Mouse (Mus musculus) forebrain, embryonic 12.5 days (tissue): Measurements from ENCODE around the gene Clns1a. TPM values are rescaled to one million over a fixed set of nuclear protein-coding genes. Genes with fewer than 3 reads are reported as not detected.

Source experiments
- ATAC-seq: fragments of 200-750 bp; cut with Nextera tagmentation; 2 replicates; pipeline ENCODE4 v1.8.0; 2017; ENCODE audit warnings: moderate TSS enrichment; ENCODE audit not compliant: low FRiP score
- H3K27ac ChIP-seq: fragments of 300-500 bp; sonication (generic); 2 replicates; pipeline ENCODE4 v1.5.1; 2016; ENCODE audit warnings: mild to moderate bottlenecking
- H3K27me3 ChIP-seq: fragments of 300-500 bp; sonication (generic); 2 replicates; pipeline ENCODE4 v1.6.1; 2016; ENCODE audit warnings: mild to moderate bottlenecking
- H3K36me3 ChIP-seq: fragments of 300-500 bp; sonication (generic); replicated peaks from 2 replicates; pipeline ENCODE4 v1.6.1; 2016; ENCODE audit warnings: mild to moderate bottlenecking
- H3K4me1 ChIP-seq: fragments of 300-500 bp; sonication (generic); 2 replicates; pipeline ENCODE4 v1.6.1; 2016
- H3K4me2 ChIP-seq: fragments of 300-500 bp; sonication (generic); 2 replicates; pipeline ENCODE4 v1.6.1; 2016; ENCODE audit warnings: mild to moderate bottlenecking, moderate library complexity
- H3K4me3 ChIP-seq: fragments of 300-500 bp; sonication (generic); replicated peaks from 2 replicates; pipeline ENCODE4 v1.5.1; 2016; ENCODE audit warnings: mild to moderate bottlenecking
- H3K9ac ChIP-seq: fragments of 300-500 bp; sonication (generic); 2 replicates; pipeline ENCODE4 v1.6.1; 2016; ENCODE audit warnings: mild to moderate bottlenecking
- H3K9me3 ChIP-seq: fragments of 300-500 bp; sonication (generic); 2 replicates; pipeline ENCODE4 v1.6.1; 2016
- WGBS: fragments of 180-500 bp; shearing (Covaris S2); methylation state at CpG from one replicate; pipeline ENCODE4 v1.1.7; 2016; 5-methylcytosine and 5-hydroxymethylcytosine counted together
- polyA plus RNA-seq: library from polyadenylated mRNA; unstranded; fragments of >200 nt; fragmentation: Nextera tagmentation; extraction: Ambion mirVana; gene quantifications from 2 replicates; pipeline ENCODE4 v1.2.1, GENCODE M21; 2016

Gene Clns1a
- 216 and 226 TPM in 2 replicates for polyA plus RNA-seq

GRCm38 (mm10) chr7:97696506-97697254, at the start of gene Clns1a:
Gene Clns1a, plus strand, starts transcription at chr7:97696634.
- H3K4me1 ChIP-seq: peaks cover 17% of the 10 kb centered on the region
- H3K27me3 ChIP-seq: no peaks in the 10 kb centered on the region
- peak within 1 kb of the TSS; percentile 85 for H3K4me2 ChIP-seq
- H3K4me3 ChIP-seq: peak within 1 kb of the TSS; percentile 94
- peak; percentile 99 for ATAC-seq
- peaks cover 16% of the 10 kb centered on the region for H3K36me3 ChIP-seq
- peak within 1 kb of the TSS; percentile 81 for H3K9ac ChIP-seq
- under 1% methylated on average over 63 of the region's 63 CpGs for WGBS
- no peaks in the 10 kb centered on the region; the same call in 1 of the 2 replicates for H3K9me3 ChIP-seq
- H3K27ac ChIP-seq: peak within 1 kb of the TSS; percentile 80

- Histone ChIP-seq H3K4me2 (no peak overlapping the region), H3K4me1 (peaks cover under 1% of the 10 kb centered on the region), H3K27me3 (no peaks in the 10 kb centered on the region), H3K27ac (no peak overlapping the region), H3K36me3 (no peaks in the 10 kb centered on the region; the same call in 1 of the 2 replicates), H3K9me3 (no peaks in the 10 kb centered on the region), H3K4me3 (no peak overlapping the region), H3K9ac (no peak overlapping the region)
- ATAC-seq: no peak
- WGBS: 94% methylated on average over 5 of the region's 5 CpGs
These were observed 48.8 kb upstream of the Clns1a start for GRCm38 (mm10) chr7:97647656-97648055.

- H3K4me1 ChIP-seq: no peaks in the 10 kb centered on the region
- no peak overlapping the region for H3K4me3 ChIP-seq
- no peaks in the 10 kb centered on the region for H3K9me3 ChIP-seq
- H3K27ac ChIP-seq: no peak overlapping the region
- peaks cover 17% of the 10 kb centered on the region for H3K36me3 ChIP-seq
- WGBS: 91% methylated on average over 4 of the region's 4 CpGs
- no peak for ATAC-seq
- no peaks in the 10 kb centered on the region for H3K27me3 ChIP-seq
- no peak overlapping the region for H3K9ac ChIP-seq
- H3K4me2 ChIP-seq: no peak overlapping the region
These were observed 45.7 kb upstream of the Clns1a start for GRCm38 (mm10) chr7:97650729-97651128.

- no peak for ATAC-seq
- Histone ChIP-seq H3K27me3 (no peaks in the 10 kb centered on the region), H3K36me3 (peaks cover 28% of the 10 kb centered on the region), H3K4me3 (no peak overlapping the region), H3K27ac (no peak overlapping the region), H3K4me2 (no peak overlapping the region), H3K4me1 (no peaks in the 10 kb centered on the region), H3K9ac (no peak overlapping the region), H3K9me3 (no peaks in the 10 kb centered on the region)
- 93% methylated on average over 6 of the region's 6 CpGs for WGBS
These were observed 40.3 kb upstream of the Clns1a start for GRCm38 (mm10) chr7:97656144-97656543.

GRCm38 (mm10) chr7:97661634-97662033, 34.8 kb upstream of the Clns1a start:
- no peaks in the 10 kb centered on the region for H3K27me3 ChIP-seq
- ATAC-seq: no peak
- H3K36me3 ChIP-seq: peaks cover 44% of the 10 kb centered on the region
- no peak overlapping the region for H3K4me3 ChIP-seq
- H3K4me1 ChIP-seq: no peaks in the 10 kb centered on the region
- 95% methylated on average over 4 of the region's 4 CpGs for WGBS
- H3K27ac ChIP-seq: no peak overlapping the region
- no peak overlapping the region for H3K4me2 ChIP-seq
- no peaks in the 10 kb centered on the region for H3K9me3 ChIP-seq
- H3K9ac ChIP-seq: no peak overlapping the region

GRCm38 (mm10) chr7:97679239-97679638, 17.2 kb upstream of the Clns1a start:
- Histone ChIP-seq H3K4me3 (no peak overlapping the region), H3K27me3 (no peaks in the 10 kb centered on the region), H3K36me3 (peaks cover 61% of the 10 kb centered on the region), H3K4me1 (no peaks in the 10 kb centered on the region), H3K9ac (no peak overlapping the region), H3K9me3 (no peaks in the 10 kb centered on the region), H3K4me2 (no peak overlapping the region), H3K27ac (no peak overlapping the region)
- 17% methylated on average over 1 of the region's 1 CpGs for WGBS
- ATAC-seq: no peak

GRCm38 (mm10) chr7:97687831-97688230, 8.6 kb upstream of the Clns1a start:
- peaks cover 31% of the 10 kb centered on the region for H3K36me3 ChIP-seq
- no peak for ATAC-seq
- WGBS: 86% methylated on average over 2 of the region's 2 CpGs

GRCm38 (mm10) chr7:97695441-97695840, 993 bp upstream of the Clns1a start:
- Histone ChIP-seq H3K9me3 (no peaks in the 10 kb centered on the region; the same call in 1 of the 2 replicates), H3K4me1 (peaks cover 17% of the 10 kb centered on the region), H3K9ac (no peak overlapping the region), H3K27me3 (no peaks in the 10 kb centered on the region), H3K4me3 (no peak overlapping the region), H3K36me3 (peaks cover 14% of the 10 kb centered on the region), H3K4me2 (peak overlapping the region; percentile 85; the same call in 1 of the 2 replicates), H3K27ac (no peak overlapping the region)
- 97% methylated on average over 1 of the region's 1 CpGs for WGBS
- no peak for ATAC-seq

More at GRCm38 (mm10) chr7:97687831-97688230, 8.6 kb upstream of the Clns1a start:
- Histone ChIP-seq H3K27ac (no peak overlapping the region), H3K9ac (no peak overlapping the region), H3K4me1 (no peaks in the 10 kb centered on the region), H3K27me3 (no peaks in the 10 kb centered on the region), H3K4me3 (no peak overlapping the region), H3K9me3 (no peaks in the 10 kb centered on the region), H3K4me2 (no peak overlapping the region)

- H3K4me2 ChIP-seq: peak overlapping the region; percentile 85
These were observed 315 bp upstream of the Clns1a start for GRCm38 (mm10) chr7:97696133-97696505.

GRCm38 (mm10) chr7:97700173-97700572, 3.7 kb downstream of the Clns1a start:
- peaks cover 17% of the 10 kb centered on the region for H3K4me1 ChIP-seq
- ATAC-seq: no peak
- peaks cover 16% of the 10 kb centered on the region for H3K36me3 ChIP-seq
- H3K9me3 ChIP-seq: no peaks in the 10 kb centered on the region; the same call in 1 of the 2 replicates
- WGBS: 92% methylated on average over 4 of the region's 4 CpGs
- no peak overlapping the region for H3K4me3 ChIP-seq
- H3K27ac ChIP-seq: no peak overlapping the region
- no peak overlapping the region for H3K9ac ChIP-seq
- no peaks in the 10 kb centered on the region for H3K27me3 ChIP-seq
- no peak overlapping the region for H3K4me2 ChIP-seq

More at GRCm38 (mm10) chr7:97696133-97696505, 315 bp upstream of the Clns1a start:
- ATAC-seq: peak; percentile 72
- H3K9me3 ChIP-seq: no peaks in the 10 kb centered on the region; the same call in 1 of the 2 replicates
- H3K4me3 ChIP-seq: peak overlapping the region; percentile 94
- H3K36me3 ChIP-seq: peaks cover 15% of the 10 kb centered on the region
- H3K9ac ChIP-seq: peak overlapping the region; percentile 81
- H3K4me1 ChIP-seq: peaks cover 17% of the 10 kb centered on the region
- 41% methylated on average over 19 of the region's 19 CpGs for WGBS
- peak overlapping the region; percentile 80 for H3K27ac ChIP-seq
- no peaks in the 10 kb centered on the region for H3K27me3 ChIP-seq

GRCm38 (mm10) chr7:97701106-97701505, 4.7 kb downstream of the Clns1a start:
- ATAC-seq: no peak
- WGBS: 87% methylated on average over 6 of the region's 6 CpGs
- H3K27me3 ChIP-seq: no peaks in the 10 kb centered on the region

GRCm38 (mm10) chr7:97707123-97707522, 10.7 kb downstream of the Clns1a start:
- no peaks in the 10 kb centered on the region for H3K4me1 ChIP-seq
- H3K36me3 ChIP-seq: peaks cover 15% of the 10 kb centered on the region
- no peaks in the 10 kb centered on the region for H3K27me3 ChIP-seq
- H3K9me3 ChIP-seq: no peaks in the 10 kb centered on the region
- no peak overlapping the region for H3K4me3 ChIP-seq
- H3K9ac ChIP-seq: no peak overlapping the region
- no peak overlapping the region for H3K27ac ChIP-seq
- no peak overlapping the region for H3K4me2 ChIP-seq
- 92% methylated on average over 4 of the region's 4 CpGs for WGBS
- ATAC-seq: no peak

More at GRCm38 (mm10) chr7:97701106-97701505, 4.7 kb downstream of the Clns1a start:
- Histone ChIP-seq H3K9me3 (no peaks in the 10 kb centered on the region; the same call in 1 of the 2 replicates), H3K9ac (no peak overlapping the region), H3K4me2 (no peak overlapping the region), H3K4me3 (no peak overlapping the region), H3K36me3 (peaks cover 18% of the 10 kb centered on the region), H3K4me1 (peaks cover 10% of the 10 kb centered on the region), H3K27ac (no peak overlapping the region)

- Histone ChIP-seq H3K27ac (no peak overlapping the region), H3K9me3 (no peaks in the 10 kb centered on the region), H3K27me3 (no peaks in the 10 kb centered on the region), H3K9ac (no peak overlapping the region), H3K4me2 (no peak overlapping the region), H3K4me1 (no peaks in the 10 kb centered on the region), H3K36me3 (peaks cover 21% of the 10 kb centered on the region), H3K4me3 (no peak overlapping the region)
- no peak for ATAC-seq
- WGBS: 88% methylated on average over 5 of the region's 5 CpGs
These were observed 11.4 kb downstream of the Clns1a start for GRCm38 (mm10) chr7:97707809-97708208.
